Mouse (Mus musculus): Measurements from ENCODE around the gene Fgf10. TPM values are rescaled to one million over a fixed set of nuclear protein-coding genes. Genes with fewer than 3 reads are reported as not detected.

Gene Fgf10
- total RNA-seq (2021), result 1 to 10 TPM; 6.7 to 7.5 TPM

- intact Hi-C loops (cut with DNase I), result no loop called here
- DNase-seq, result no peak
These were observed at the start of gene Fgf10 for GRCm38 (mm10) chr13:118669491-118669890. Gene Fgf10, plus strand, starts transcription at chr13:118669791.

GRCm38 (mm10) chr13:118629661-118630428, 39.7 kb upstream of the Fgf10 start:
- no peak for DNase-seq
- intact Hi-C loops (cut with DNase I), result no loop called here

- intact Hi-C loops (cut with DNase I), result no loop called here
- no peak for DNase-seq
These were observed 38.1 kb upstream of the Fgf10 start for GRCm38 (mm10) chr13:118631500-118631899.

- intact Hi-C loops (cut with DNase I), result no loop called here
- no peak for DNase-seq
These were observed 33.5 kb upstream of the Fgf10 start for GRCm38 (mm10) chr13:118636047-118636446.

GRCm38 (mm10) chr13:118642585-118642984, 27.0 kb upstream of the Fgf10 start:
- intact Hi-C loops (cut with DNase I), result no loop called here
- DNase-seq, result no peak

- intact Hi-C loops (cut with DNase I), result no loop called here
- DNase-seq, result no peak
These were observed 26.5 kb upstream of the Fgf10 start for GRCm38 (mm10) chr13:118643138-118643537.

- intact Hi-C loops (cut with DNase I), result no loop called here
- DNase-seq, result peak; percentile 2
These were observed 12.6 kb upstream of the Fgf10 start for GRCm38 (mm10) chr13:118656991-118657390.

- DNase-seq, result no peak
- intact Hi-C loops (cut with DNase I), result no loop called here
These were observed 11.6 kb upstream of the Fgf10 start for GRCm38 (mm10) chr13:118658031-118658430.

GRCm38 (mm10) chr13:118658608-118659326, 10.8 kb upstream of the Fgf10 start:
- intact Hi-C loops (cut with DNase I), result no loop called here
- DNase-seq, result no peak

GRCm38 (mm10) chr13:118661664-118662063, 7.9 kb upstream of the Fgf10 start:
- intact Hi-C loops (cut with DNase I), result no loop called here

GRCm38 (mm10) chr13:118664901-118665300, 4.7 kb upstream of the Fgf10 start:
- intact Hi-C loops (cut with DNase I), result no loop called here
- no peak for DNase-seq

More at GRCm38 (mm10) chr13:118661664-118662063, 7.9 kb upstream of the Fgf10 start:
- DNase-seq, result no peak

- intact Hi-C loops (cut with DNase I), result no loop called here
- DNase-seq, result no peak
These were observed 9.6 kb downstream of the Fgf10 start for GRCm38 (mm10) chr13:118679228-118679627.

- intact Hi-C loops (cut with DNase I), result no loop called here
- no peak for DNase-seq
These were observed 23.5 kb downstream of the Fgf10 start for GRCm38 (mm10) chr13:118693049-118693448.

- intact Hi-C loops (cut with DNase I), result no loop called here
- DNase-seq, result no peak
These were observed 25.5 kb downstream of the Fgf10 start for GRCm38 (mm10) chr13:118695103-118695502.

GRCm38 (mm10) chr13:118703727-118704126, 34.1 kb downstream of the Fgf10 start:
- intact Hi-C loops (cut with DNase I), result no loop called here
- DNase-seq, result no peak

- intact Hi-C loops (cut with DNase I), result no loop called here
- DNase-seq, result no peak
These were observed 36.1 kb downstream of the Fgf10 start for GRCm38 (mm10) chr13:118705716-118706115.

GRCm38 (mm10) chr13:118709912-118710311, 40.3 kb downstream of the Fgf10 start:
- intact Hi-C loops (cut with DNase I), result no loop called here
- no peak for DNase-seq

- no peak for DNase-seq
- intact Hi-C loops (cut with DNase I), result no loop called here
These were observed 44.1 kb downstream of the Fgf10 start for GRCm38 (mm10) chr13:118713626-118714150.

- intact Hi-C loops (cut with DNase I), result no loop called here
- peak; percentile 33 for DNase-seq
These were observed 44.9 kb downstream of the Fgf10 start for GRCm38 (mm10) chr13:118714284-118715065.

GRCm38 (mm10) chr13:118715066-118716018, 45.8 kb downstream of the Fgf10 start:
- intact Hi-C loops (cut with DNase I), result no loop called here
- no peak for DNase-seq
